Mouse (Mus musculus): ENCODE measurements around the gene Clic6. TPM values are rescaled to one million over a fixed set of nuclear protein-coding genes. Genes with fewer than 3 reads are reported as not detected.

Gene Clic6
- polyA plus RNA-seq, 1 experiment from 2014 or later, result 7.1 TPM

DNA sequence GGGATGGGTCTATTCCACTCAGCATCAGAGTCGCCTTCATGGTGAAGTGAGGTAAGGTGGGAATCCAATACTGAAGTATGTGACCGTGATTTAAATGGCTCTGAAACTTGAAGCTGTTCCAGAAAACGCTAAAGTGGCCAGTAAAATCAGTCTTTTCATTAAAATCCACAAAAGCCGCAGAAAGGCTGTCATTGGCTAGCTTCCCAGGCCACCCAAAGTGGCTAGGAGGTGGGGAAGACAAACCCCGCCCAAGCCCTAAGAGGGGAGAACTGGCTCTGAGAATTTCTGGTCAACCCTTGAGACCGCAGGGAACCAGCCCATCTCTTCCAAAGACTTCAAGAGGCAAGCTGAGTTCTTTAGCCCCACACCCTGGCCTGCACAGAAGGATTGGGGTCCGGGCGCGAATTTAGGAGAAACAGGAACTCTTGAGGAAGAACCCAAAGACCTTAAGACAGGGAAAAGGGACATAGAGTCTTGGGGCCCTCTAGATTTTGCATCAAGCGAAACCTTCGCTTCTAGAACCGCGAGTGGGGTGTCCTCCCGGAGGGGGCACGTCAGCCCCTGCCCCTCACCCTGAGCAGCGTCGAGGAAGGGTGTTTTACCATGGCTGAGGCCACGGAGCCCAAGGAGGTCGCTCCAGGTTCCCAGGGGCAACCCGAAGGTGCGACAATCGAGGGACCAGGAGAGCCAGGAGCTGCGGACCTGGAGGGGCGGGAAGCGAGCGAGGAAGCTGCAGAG, 12.5 kb downstream of the Clic6 start:
- DNase-seq (ENCODE audit: low spot score), result no peak
- H3K27me3 ChIP-seq (ENCODE audit: insufficient read depth, low read length), result peaks cover 18% of the 10 kb centered on the region
- WGBS, result 9% methylated on average over 26 of the region's 26 CpGs
- no peaks in the 10 kb centered on the region for H3K36me3 ChIP-seq (ENCODE audit: insufficient read depth, low read length)
- no peak overlapping the region for H3K27ac ChIP-seq
- H3K4me2 ChIP-seq (ENCODE audit: low read length), result peak overlapping the region; percentile 80
- no peaks in the 10 kb centered on the region for H3K9me3 ChIP-seq (replicated peaks; ENCODE audit: low read length)
- H3K4me1 ChIP-seq (replicated peaks; ENCODE audit: insufficient read depth, low read length), result peaks cover 6% of the 10 kb centered on the region; the same call in 1 of the 2 replicates
- no peak for TF ChIP-seq CTCF (IDR thresholded peaks at IDR 0.05; ENCODE audit: low read depth)
- H3K9ac ChIP-seq (ENCODE audit: low read depth, low read length), result peak overlapping the region; percentile 46; the same call in 1 of the 2 replicates
- peak overlapping the region; percentile 47 for H3K4me3 ChIP-seq (replicated peaks; ENCODE audit: low read depth, low read length)
- no peak; the same call in 1 of the 2 replicates for ATAC-seq (replicated peaks; ENCODE audit: low FRiP score, low read depth)

- H3K36me3 ChIP-seq (ENCODE audit: insufficient read depth, low read length), result no peaks in the 10 kb centered on the region
These were observed 13.0 kb downstream of the Clic6 start for GRCm38 (mm10) chr16:92498589-92498981.

GRCm38 (mm10) chr16:92499324-92499723, 13.8 kb downstream of the Clic6 start:
- no peak for ATAC-seq (replicated peaks; ENCODE audit: low FRiP score, low read depth)
- no peaks in the 10 kb centered on the region for H3K36me3 ChIP-seq (ENCODE audit: insufficient read depth, low read length)
- H3K9ac ChIP-seq (ENCODE audit: low read depth, low read length), result peak overlapping the region; percentile 46; the same call in 1 of the 2 replicates
- DNase-seq (ENCODE audit: low spot score), result no peak
- no peak for TF ChIP-seq CTCF (IDR thresholded peaks at IDR 0.05; ENCODE audit: low read depth)
- H3K27me3 ChIP-seq (ENCODE audit: insufficient read depth, low read length), result peaks cover 18% of the 10 kb centered on the region
- peak overlapping the region; percentile 47 for H3K4me3 ChIP-seq (replicated peaks; ENCODE audit: low read depth, low read length)
- WGBS, result 26% methylated on average over 15 of the region's 15 CpGs
- peaks cover 6% of the 10 kb centered on the region; the same call in 1 of the 2 replicates for H3K4me1 ChIP-seq (replicated peaks; ENCODE audit: insufficient read depth, low read length)
- H3K27ac ChIP-seq, result no peak overlapping the region
- H3K4me2 ChIP-seq (ENCODE audit: low read length), result peak overlapping the region; percentile 80
- no peaks in the 10 kb centered on the region for H3K9me3 ChIP-seq (replicated peaks; ENCODE audit: low read length)

More at GRCm38 (mm10) chr16:92498589-92498981, 13.0 kb downstream of the Clic6 start:
- H3K27me3 ChIP-seq (ENCODE audit: insufficient read depth, low read length), result peaks cover 18% of the 10 kb centered on the region
- no peak overlapping the region for H3K27ac ChIP-seq
- H3K9ac ChIP-seq (ENCODE audit: low read depth, low read length), result peak overlapping the region; percentile 46
- TF ChIP-seq CTCF (IDR thresholded peaks at IDR 0.05; ENCODE audit: low read depth), result no peak
- H3K4me1 ChIP-seq (replicated peaks; ENCODE audit: insufficient read depth, low read length), result peaks cover 6% of the 10 kb centered on the region; the same call in 1 of the 2 replicates
- no peaks in the 10 kb centered on the region for H3K9me3 ChIP-seq (replicated peaks; ENCODE audit: low read length)
- WGBS, result under 1% methylated on average over 34 of the region's 34 CpGs
- ATAC-seq (replicated peaks; ENCODE audit: low FRiP score, low read depth) (peak; percentile 59), DNase-seq (ENCODE audit: low spot score) (no peak)
- peak overlapping the region; percentile 80 for H3K4me2 ChIP-seq (ENCODE audit: low read length)
- H3K4me3 ChIP-seq (replicated peaks; ENCODE audit: low read depth, low read length), result peak overlapping the region; percentile 47

- WGBS, result 84% methylated on average over 8 of the region's 8 CpGs
- no peak for ATAC-seq (replicated peaks; ENCODE audit: low FRiP score, low read depth)
- H3K9me3 ChIP-seq (replicated peaks; ENCODE audit: low read length), result no peaks in the 10 kb centered on the region
These were observed 15.0 kb downstream of the Clic6 start for GRCm38 (mm10) chr16:92500534-92500933.

GRCm38 (mm10) chr16:92503105-92503504, 17.6 kb downstream of the Clic6 start:
- ATAC-seq (replicated peaks; ENCODE audit: low FRiP score, low read depth) (no peak), DNase-seq (ENCODE audit: low spot score) (no peak)
- H3K4me3 ChIP-seq (replicated peaks; ENCODE audit: low read depth, low read length), result no peak overlapping the region
- TF ChIP-seq CTCF (IDR thresholded peaks at IDR 0.05; ENCODE audit: low read depth), result no peak
- H3K4me1 ChIP-seq (replicated peaks; ENCODE audit: insufficient read depth, low read length), result peaks cover 6% of the 10 kb centered on the region; the same call in 1 of the 2 replicates
- no peaks in the 10 kb centered on the region for H3K36me3 ChIP-seq (ENCODE audit: insufficient read depth, low read length)
- 58% methylated on average over 5 of the region's 5 CpGs for WGBS
- no peak overlapping the region for H3K9ac ChIP-seq (ENCODE audit: low read depth, low read length)
- H3K27ac ChIP-seq, result no peak overlapping the region
- H3K27me3 ChIP-seq (ENCODE audit: insufficient read depth, low read length), result peaks cover 13% of the 10 kb centered on the region; the same call in 1 of the 2 replicates
- no peak overlapping the region for H3K4me2 ChIP-seq (ENCODE audit: low read length)
- no peaks in the 10 kb centered on the region for H3K9me3 ChIP-seq (replicated peaks; ENCODE audit: low read length)

More at GRCm38 (mm10) chr16:92500534-92500933, 15.0 kb downstream of the Clic6 start:
- no peaks in the 10 kb centered on the region for H3K36me3 ChIP-seq (ENCODE audit: insufficient read depth, low read length)
- TF ChIP-seq CTCF (IDR thresholded peaks at IDR 0.05; ENCODE audit: low read depth), result no peak
- H3K9ac ChIP-seq (ENCODE audit: low read depth, low read length), result no peak overlapping the region
- no peak overlapping the region for H3K4me3 ChIP-seq (replicated peaks; ENCODE audit: low read depth, low read length)
- peaks cover 18% of the 10 kb centered on the region for H3K27me3 ChIP-seq (ENCODE audit: insufficient read depth, low read length)
- H3K4me2 ChIP-seq (ENCODE audit: low read length), result no peak overlapping the region
- H3K27ac ChIP-seq, result no peak overlapping the region
- H3K4me1 ChIP-seq (replicated peaks; ENCODE audit: insufficient read depth, low read length), result peaks cover 6% of the 10 kb centered on the region; the same call in 1 of the 2 replicates
- no peak for DNase-seq (ENCODE audit: low spot score)

GRCm38 (mm10) chr16:92507573-92507972, 22.0 kb downstream of the Clic6 start:
- no peak overlapping the region for H3K27ac ChIP-seq
- DNase-seq (ENCODE audit: low spot score) (no peak), ATAC-seq (replicated peaks; ENCODE audit: low FRiP score, low read depth) (no peak)
- H3K4me3 ChIP-seq (replicated peaks; ENCODE audit: low read depth, low read length), result no peak overlapping the region
- 67% methylated on average over 4 of the region's 4 CpGs for WGBS
- H3K4me1 ChIP-seq (replicated peaks; ENCODE audit: insufficient read depth, low read length), result no peaks in the 10 kb centered on the region
- no peak overlapping the region for H3K9ac ChIP-seq (ENCODE audit: low read depth, low read length)
- TF ChIP-seq CTCF (IDR thresholded peaks at IDR 0.05; ENCODE audit: low read depth), result no peak
- no peaks in the 10 kb centered on the region for H3K36me3 ChIP-seq (ENCODE audit: insufficient read depth, low read length)
- no peak overlapping the region for H3K4me2 ChIP-seq (ENCODE audit: low read length)
- H3K9me3 ChIP-seq (replicated peaks; ENCODE audit: low read length), result no peaks in the 10 kb centered on the region
- H3K27me3 ChIP-seq (ENCODE audit: insufficient read depth, low read length), result no peaks in the 10 kb centered on the region
